Mouse (Mus musculus) yolk sac, embryonic 10.5 days (tissue): ENCODE measurements at regions not wholly inside any gene's neighbourhood (a gene's known extent, or its start where the extent isn't known, plus 50 kb on each side); places are given as distances from the start of the nearest gene placed in this dataset.

ENCODE experiments used
- DNase-seq: peaks from one replicate; pipeline ENCODE4 v3.0.0-alpha.2; 2017; ENCODE audit warnings: low spot score

GRCm38 (mm10) chr3:49842119-49842518, 85.0 kb upstream of the Pcdh18 start:
- no peak for DNase-seq

- DNase-seq = no peak
Observed at GRCm38 (mm10) chr3:49840448-49841156, 83.5 kb upstream of the Pcdh18 start.

- DNase-seq = no peak
Observed at GRCm38 (mm10) chr3:49814401-49814800, 57.3 kb upstream of the Pcdh18 start.

- peak; percentile 3 for DNase-seq
Observed at GRCm38 (mm10) chr3:49807721-49808120, 50.6 kb upstream of the Pcdh18 start.

- DNase-seq = no peak
Observed at GRCm38 (mm10) chr3:49807280-49807679, 50.2 kb upstream of the Pcdh18 start.
